Mouse (Mus musculus): Measurements from ENCODE around the gene Eps8l1.
A peak's percentile ranks its signal among the peaks of the same experiment; 100 is the strongest.

The Eps8l1 gene

GRCm38 (mm10) chr7:4478796-4479291, 18.4 kb downstream of the Eps8l1 start:
- no peak for DNase-seq

- DNase-seq, result no peak
Measured at GRCm38 (mm10) chr7:4479674-4480073, 19.2 kb downstream of the Eps8l1 start.

GRCm38 (mm10) chr7:4482281-4482680, 21.8 kb downstream of the Eps8l1 start:
- DNase-seq, result no peak

- no peak for DNase-seq
Measured at GRCm38 (mm10) chr7:4491308-4491707, 30.8 kb downstream of the Eps8l1 start.

GRCm38 (mm10) chr7:4492284-4493224, 32.1 kb downstream of the Eps8l1 start:
- no peak for DNase-seq

GRCm38 (mm10) chr7:4493991-4494390, 33.5 kb downstream of the Eps8l1 start:
- DNase-seq, result no peak

GRCm38 (mm10) chr7:4496468-4496867, 36.0 kb downstream of the Eps8l1 start:
- DNase-seq, result no peak

GRCm38 (mm10) chr7:4497271-4497903, 36.9 kb downstream of the Eps8l1 start:
- DNase-seq, result no peak

- no peak for DNase-seq
Measured at GRCm38 (mm10) chr7:4498251-4498650, 37.8 kb downstream of the Eps8l1 start.

- DNase-seq, result no peak
Measured at GRCm38 (mm10) chr7:4499034-4499433, 38.6 kb downstream of the Eps8l1 start.

GRCm38 (mm10) chr7:4500892-4501471, 40.5 kb downstream of the Eps8l1 start:
- DNase-seq, result peak; percentile 49 to 52

- peak; percentile 90 to 91 for DNase-seq
Measured at GRCm38 (mm10) chr7:4501558-4502397, 41.3 kb downstream of the Eps8l1 start, which contains the start of gene Ppp1r12c. TSS of gene Ppp1r12c (minus strand) at chr7:4501680.

- no peak for DNase-seq
Measured at GRCm38 (mm10) chr7:4502421-4503090, 42.1 kb downstream of the Eps8l1 start.

- DNase-seq, result no peak
Measured at GRCm38 (mm10) chr7:4503100-4503499, 42.6 kb downstream of the Eps8l1 start.

GRCm38 (mm10) chr7:4503858-4504257, 43.4 kb downstream of the Eps8l1 start:
- no peak for DNase-seq

- DNase-seq, result no peak
Measured at GRCm38 (mm10) chr7:4504646-4505435, 44.4 kb downstream of the Eps8l1 start.

- no peak for DNase-seq
Measured at GRCm38 (mm10) chr7:4507220-4507619, 46.7 kb downstream of the Eps8l1 start.

- DNase-seq, result no peak
Measured at GRCm38 (mm10) chr7:4508062-4508738, 47.7 kb downstream of the Eps8l1 start.

- DNase-seq, result no peak
Measured at GRCm38 (mm10) chr7:4508739-4509116, 48.3 kb downstream of the Eps8l1 start.

GRCm38 (mm10) chr7:4509863-4510608, 49.6 kb downstream of the Eps8l1 start:
- peak; percentile 66 to 73 for DNase-seq
